Comparison of ENCODE assay signal across 9 mouse cellular contexts in the genomic region with DNA sequence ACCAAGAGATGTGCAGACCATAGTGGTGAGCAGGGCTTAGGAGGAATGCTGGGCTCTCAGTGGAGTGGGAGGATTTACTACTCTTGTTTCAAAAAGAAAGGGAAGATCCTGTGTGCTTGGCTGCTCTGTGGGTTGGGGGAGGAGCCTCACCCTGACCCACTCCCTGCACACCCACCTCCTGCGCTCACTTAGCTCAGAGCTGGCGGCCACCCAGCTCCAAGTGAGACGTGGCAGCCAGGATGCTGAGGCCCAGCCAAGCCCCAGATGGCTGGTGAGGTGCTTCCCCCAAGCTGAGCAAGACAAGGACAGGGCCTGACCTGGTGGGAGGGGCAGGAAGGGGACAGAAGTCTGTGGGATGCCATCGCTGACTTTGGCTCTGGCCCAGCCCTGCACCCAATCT. TPM values are rescaled to one million over a fixed set of nuclear protein-coding genes. Genes with fewer than 3 reads are reported as not detected.
DNase-seq lines count a peak whose midpoint lies in the region; ATAC-seq and TF ChIP-seq lines count a peak whose summit lies in the region.
"Had no signal": no experiment of that assay in that cellular context is flagged by ENCODE, and none has a peak within 500 bp of the region (broad histone marks: within the 10 kb centered on the region; RNA-seq: fewer than 3 reads in every experiment).

No protein-coding gene starts in this region.

- TF ChIP-seq POLR2A in cerebellum, adult 2 months (IDR thresholded peaks at IDR 0.05; ENCODE audit: borderline replicate concordance, insufficient read depth, low read length), result no peak

- H3K27me3 ChIP-seq in hindbrain, embryonic 14.5 days (ENCODE audit: control insufficient read depth, insufficient read depth, low read length), result no peaks in the 10 kb centered on the region
- no peaks in the 10 kb centered on the region for H3K27me3 ChIP-seq in hindbrain, embryonic 13.5 days
- no peaks in the 10 kb centered on the region for H3K27me3 ChIP-seq in cerebellum, adult 2 months (ENCODE audit: control insufficient read depth, insufficient read depth, low read length)

- TF ChIP-seq CTCF in cerebellum, adult 2 months (IDR thresholded peaks at IDR 0.05; ENCODE audit: borderline replicate concordance, insufficient read depth, low read depth, low read length), result no peak

- no peaks in the 10 kb centered on the region for H3K9me3 ChIP-seq in hindbrain, embryonic 14.5 days (ENCODE audit: control insufficient read depth, low read length)
- no peaks in the 10 kb centered on the region for H3K9me3 ChIP-seq in hindbrain, embryonic 13.5 days

- peak; percentile 41 for DNase-seq in hindbrain, embryonic 14.5 days (ENCODE audit: low spot score)
- DNase-seq in cerebellum, adult 2 months, result peak; percentile 85 to 90
- DNase-seq in gastrocnemius, postnatal 4 days (ENCODE audit: low spot score in 2 of 2), result peak; percentile 53 to 78
- DNase-seq in kidney, postnatal 14 days, result peak; percentile 65
- peak; percentile 46 for DNase-seq in liver
- peak; percentile 74 for DNase-seq in right cerebral cortex, adult 18-20 months
- DNase-seq in MN1 (ENCODE audit: low spot score), result no peak

- H3K4me1 ChIP-seq in hindbrain, embryonic 14.5 days (replicated peaks; ENCODE audit: control insufficient read depth, insufficient read depth, low read length), result no peaks in the 10 kb centered on the region
- H3K4me1 ChIP-seq in hindbrain, embryonic 13.5 days (replicated peaks), result peaks cover 16% of the 10 kb centered on the region
- H3K4me1 ChIP-seq in cerebellum, adult 2 months (ENCODE audit: control insufficient read depth, insufficient read depth, low read length), result peaks cover 28% of the 10 kb centered on the region

- no peak overlapping the region for H3K4me2 ChIP-seq in hindbrain, embryonic 14.5 days (replicated peaks)
- no peak overlapping the region for H3K4me2 ChIP-seq in hindbrain, embryonic 13.5 days

- H3K36me3 ChIP-seq in hindbrain, embryonic 14.5 days (replicated peaks; ENCODE audit: control insufficient read depth, insufficient read depth), result no peaks in the 10 kb centered on the region
- no peaks in the 10 kb centered on the region for H3K36me3 ChIP-seq in hindbrain, embryonic 13.5 days

- ATAC-seq in hindbrain, embryonic 14.5 days (ENCODE audit: low FRiP score), result no peak
- ATAC-seq in hindbrain, embryonic 13.5 days (ENCODE audit: low FRiP score), result no peak

- no peak overlapping the region for H3K4me3 ChIP-seq in hindbrain, embryonic 14.5 days (replicated peaks; ENCODE audit: low read length)
- H3K4me3 ChIP-seq in hindbrain, embryonic 13.5 days, result no peak overlapping the region
- H3K4me3 ChIP-seq in cerebellum, adult 2 months (replicated peaks; ENCODE audit: insufficient read depth, low read depth, low read length), result no peak overlapping the region
- H3K4me3 ChIP-seq: erythroblast, embryonic 14.5 days had no signal

- WGBS in hindbrain, embryonic 14.5 days, result 46% methylated on average over 4 of the region's 4 CpGs
- 33% methylated on average over 4 of the region's 4 CpGs for WGBS in hindbrain, embryonic 13.5 days
- under 1% methylated on average over 4 of the region's 4 CpGs for WGBS in cerebellum, adult 2 months

- no peak overlapping the region for H3K9ac ChIP-seq in hindbrain, embryonic 14.5 days
- no peak overlapping the region for H3K9ac ChIP-seq in hindbrain, embryonic 13.5 days

- no peak overlapping the region for H3K27ac ChIP-seq in hindbrain, embryonic 14.5 days
- no peak overlapping the region for H3K27ac ChIP-seq in hindbrain, embryonic 13.5 days
- no peak overlapping the region for H3K27ac ChIP-seq in cerebellum, adult 2 months (ENCODE audit: insufficient read depth, low read length)

RNA-seq across cellular contexts. Expression of gene Adamts2, which starts 30.4 kb away (rescaled TPM):
- polyA plus RNA-seq in hindbrain, embryonic 14.5 days (2014; fragmentation: Nextera tagmentation; extraction: Ambion mirVana), result 6.3 and 6.8 TPM in 2 replicates
- 3.4 and 3.8 TPM in 2 replicates for polyA plus RNA-seq in hindbrain, embryonic 13.5 days (2015; fragmentation: Nextera tagmentation; extraction: Ambion mirVana)
- polyA plus RNA-seq in cerebellum, adult 2 months (2012; rRNA removed), result 21.1 and 21.7 TPM in 2 replicates
- total RNA-seq in gastrocnemius, postnatal 4 days (2021), result 10 to 100 TPM; 38.0 to 42.3 TPM
- polyA plus RNA-seq: erythroblast, embryonic 14.5 days had no signal
